Mouse (Mus musculus) mesoderm, embryonic 11.5 days (tissue): ENCODE measurements at regions not wholly inside any gene's neighbourhood (a gene's known extent, or its start where the extent isn't known, plus 50 kb on each side); places are given as distances from the start of the nearest gene placed in this dataset.

Experiments
- DNase-seq: peaks from one replicate; pipeline ENCODE4 v3.0.0-alpha.2; 2012; ENCODE audit warnings: low read depth, low spot score

DNA sequence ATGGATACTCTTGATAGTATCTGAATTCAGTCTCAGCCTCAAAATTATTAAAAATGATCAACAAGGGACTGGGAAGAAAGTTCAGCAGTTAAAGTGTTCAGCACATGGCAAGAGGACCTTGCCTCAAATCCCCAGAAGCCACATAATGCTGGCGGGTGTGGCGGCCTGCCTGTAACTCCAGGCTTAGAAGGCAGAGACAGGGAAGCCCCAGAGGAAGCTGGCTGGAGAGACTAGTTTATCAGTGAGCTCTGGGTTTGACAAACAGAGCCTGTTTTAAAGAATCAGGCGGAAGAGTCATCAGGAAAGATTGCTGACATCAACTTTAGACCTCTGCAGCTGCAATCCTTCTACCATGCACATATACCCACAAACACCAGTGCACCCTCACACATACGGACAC is 52.1 kb upstream of the Fyn start:
- DNase-seq = no peak

DNA sequence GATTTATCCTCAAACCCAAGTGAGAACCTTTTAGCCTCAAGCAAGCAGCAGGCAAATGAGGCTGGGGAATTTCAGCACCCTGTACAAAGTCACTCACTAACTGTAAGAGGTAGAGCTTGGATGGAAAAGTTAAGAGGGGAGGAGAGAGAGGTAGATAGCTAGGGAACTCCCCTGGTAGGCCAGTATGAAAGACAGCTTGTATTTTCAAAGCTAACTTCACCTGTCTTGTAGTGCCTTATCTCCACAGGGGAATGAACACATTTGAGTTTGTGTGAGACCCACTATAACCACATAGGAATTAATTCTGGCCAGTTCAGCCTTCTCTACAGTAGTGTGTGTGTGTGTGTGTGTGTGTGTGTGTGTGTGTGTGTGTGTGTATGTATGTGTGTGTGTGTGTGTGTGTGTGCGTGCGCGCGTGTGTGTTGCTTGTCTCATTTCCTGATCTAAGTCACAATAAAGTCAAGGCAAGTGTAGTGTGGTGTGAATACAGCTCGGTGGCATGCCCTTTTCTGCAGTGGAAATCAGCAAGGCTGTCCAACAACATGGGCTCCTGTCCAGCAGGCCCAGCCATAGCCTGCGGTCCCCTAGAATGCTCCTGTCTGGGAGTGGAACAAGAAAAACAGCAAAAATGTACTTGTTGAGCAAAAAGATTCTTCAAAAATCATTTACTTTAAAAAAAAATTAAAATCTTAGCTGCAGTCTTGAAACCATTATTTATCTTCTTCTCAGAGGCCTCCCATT is 53.1 kb upstream of the Fyn start:
- DNase-seq = no peak

DNA sequence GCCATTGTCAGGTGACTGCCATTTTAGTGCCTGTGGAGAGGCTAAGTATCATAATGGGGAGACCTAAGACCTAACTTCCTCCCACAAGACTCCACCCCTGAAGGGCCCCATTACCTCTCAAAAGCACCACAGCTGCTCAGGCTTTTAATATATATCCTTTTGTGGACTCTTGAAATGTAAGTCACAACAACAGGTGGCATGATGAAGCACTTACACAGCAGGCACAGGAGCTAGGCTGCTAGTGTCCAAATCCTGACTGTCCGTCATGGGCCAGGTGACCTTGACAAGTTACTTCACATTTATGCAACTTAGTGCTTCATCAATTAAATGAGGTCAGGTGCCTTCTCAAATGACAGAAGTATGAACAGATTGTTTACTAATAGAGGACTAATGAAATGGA is 57.2 kb upstream of the Fyn start:
- DNase-seq = no peak

DNA sequence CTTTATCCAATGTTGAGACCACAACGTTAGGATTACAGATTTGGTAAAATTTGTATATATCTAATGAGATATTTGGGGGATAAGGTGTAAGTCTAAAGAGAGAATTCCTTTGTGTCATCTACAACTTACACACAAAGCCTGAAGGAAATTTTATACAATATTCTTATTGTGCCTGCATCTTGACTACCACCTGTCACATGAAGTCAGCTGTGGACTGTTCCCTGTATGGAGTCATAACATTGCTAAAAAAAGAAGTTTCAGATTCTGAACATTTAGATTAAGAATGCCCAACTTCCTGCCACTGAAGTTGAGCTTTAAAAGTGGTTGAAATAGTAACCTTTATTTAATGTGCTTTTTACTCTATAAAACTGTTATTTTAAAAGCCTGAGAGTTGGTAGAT is 60.1 kb upstream of the Fyn start:
- no peak for DNase-seq

DNA sequence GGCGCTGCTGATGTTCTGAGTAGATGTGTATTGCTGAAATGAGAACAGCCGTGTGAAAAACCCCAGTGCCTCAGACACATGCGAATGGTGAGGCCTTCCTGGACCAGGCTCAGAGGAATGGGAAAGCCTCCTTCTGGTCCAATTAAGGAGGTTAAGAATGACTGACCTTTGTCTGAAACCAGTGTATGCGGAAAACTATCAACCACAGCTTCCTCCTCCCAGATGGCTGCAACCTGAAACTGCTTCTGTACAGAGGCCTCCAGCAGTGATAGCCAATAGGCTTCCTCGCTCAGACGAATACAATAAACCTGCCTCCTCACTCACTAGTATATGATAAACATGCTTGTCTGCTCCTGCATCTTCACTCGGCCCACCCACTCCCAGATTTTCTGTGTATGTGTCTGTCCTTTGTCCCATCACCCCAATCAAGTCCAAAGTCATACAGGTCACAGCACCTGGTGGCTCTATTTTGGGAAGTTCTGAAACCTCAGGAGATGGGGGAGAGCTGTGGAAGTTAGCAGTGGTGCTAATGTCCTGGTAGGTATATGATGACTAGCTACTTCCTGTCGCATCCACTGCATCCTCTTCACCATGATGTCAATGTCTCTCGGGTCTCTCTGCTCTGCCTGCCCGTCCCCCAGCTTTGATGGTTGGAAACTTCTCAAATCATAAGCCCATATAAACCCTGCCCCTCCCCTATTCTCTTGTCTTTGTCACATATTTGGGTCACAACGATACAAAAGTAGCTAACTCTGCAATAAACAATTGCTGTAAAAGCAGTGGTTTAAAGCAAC is 75.8 kb upstream of the Fyn start:
- peak; percentile 17 for DNase-seq

DNA sequence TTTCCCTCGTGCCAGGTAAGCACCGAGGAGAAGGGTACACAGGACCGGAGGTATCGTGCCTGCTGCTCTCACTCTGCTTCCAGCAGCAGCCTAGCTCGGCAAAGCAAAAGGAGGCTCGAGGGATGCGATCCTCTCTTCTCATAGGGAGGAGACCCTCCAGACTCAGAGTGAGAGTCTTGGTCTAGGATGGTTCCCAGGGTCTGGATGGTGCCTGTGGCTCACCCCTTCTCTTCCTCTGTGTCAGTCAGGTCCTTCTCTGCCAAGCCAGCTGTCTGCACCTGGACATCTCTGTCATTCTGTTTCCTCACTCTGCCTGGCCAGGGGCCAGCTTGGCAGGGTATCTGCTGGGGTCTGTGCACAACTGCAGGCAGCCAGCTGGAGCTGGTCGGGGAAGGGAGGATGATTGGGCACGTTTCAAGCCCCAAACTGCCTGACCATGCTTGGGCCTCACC is 76.9 kb upstream of the Fyn start:
- DNase-seq = no peak

DNA sequence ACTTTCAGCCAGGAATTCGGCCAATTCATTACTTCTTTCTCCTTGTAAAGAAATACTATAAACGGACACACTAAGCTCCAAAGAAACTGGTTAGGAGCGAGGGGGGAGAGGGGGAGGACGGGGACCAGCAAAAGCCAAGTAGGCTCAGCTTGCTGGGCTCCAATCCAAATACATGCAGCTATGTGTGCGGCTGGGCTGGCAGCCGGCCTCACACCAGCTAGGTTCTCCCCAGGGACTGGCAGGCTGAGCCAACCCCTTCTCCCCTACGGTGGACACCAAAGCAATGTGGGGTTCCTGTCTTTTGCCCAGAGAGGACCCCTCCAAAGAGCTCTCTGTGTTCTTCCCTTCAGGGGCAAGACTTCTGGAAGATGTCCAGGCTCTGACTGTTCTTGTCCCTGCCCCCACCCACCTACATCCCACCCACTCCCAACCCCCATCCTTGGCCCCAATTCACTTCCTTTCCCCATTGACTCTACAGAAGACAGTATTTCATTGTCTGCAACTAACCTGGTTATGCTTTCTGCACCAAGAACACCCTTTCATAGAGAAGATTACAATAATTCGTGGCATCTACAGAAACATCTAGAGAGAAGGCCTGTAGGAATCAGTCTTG is 77.4 kb upstream of the Fyn start:
- no peak for DNase-seq

DNA sequence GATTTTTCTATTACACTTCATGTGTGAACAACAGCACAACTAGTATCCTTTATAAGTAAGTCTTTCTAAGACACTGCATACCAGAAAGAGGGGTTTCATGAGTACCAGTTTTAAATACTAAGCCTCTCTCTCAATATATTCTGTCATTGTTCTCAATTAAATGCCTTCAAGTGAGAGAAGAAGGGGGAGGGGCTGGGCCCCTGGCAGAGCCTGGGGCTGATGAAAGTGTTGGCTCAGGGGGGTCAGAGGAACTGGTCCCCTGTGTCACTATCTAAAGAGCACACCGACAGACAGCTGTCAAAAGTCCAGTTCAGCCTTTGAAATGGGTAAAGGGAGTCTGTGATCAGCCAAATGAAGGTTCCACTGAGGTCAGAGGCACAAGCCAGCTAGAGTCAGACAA is 78.4 kb upstream of the Fyn start:
- DNase-seq = no peak

DNA sequence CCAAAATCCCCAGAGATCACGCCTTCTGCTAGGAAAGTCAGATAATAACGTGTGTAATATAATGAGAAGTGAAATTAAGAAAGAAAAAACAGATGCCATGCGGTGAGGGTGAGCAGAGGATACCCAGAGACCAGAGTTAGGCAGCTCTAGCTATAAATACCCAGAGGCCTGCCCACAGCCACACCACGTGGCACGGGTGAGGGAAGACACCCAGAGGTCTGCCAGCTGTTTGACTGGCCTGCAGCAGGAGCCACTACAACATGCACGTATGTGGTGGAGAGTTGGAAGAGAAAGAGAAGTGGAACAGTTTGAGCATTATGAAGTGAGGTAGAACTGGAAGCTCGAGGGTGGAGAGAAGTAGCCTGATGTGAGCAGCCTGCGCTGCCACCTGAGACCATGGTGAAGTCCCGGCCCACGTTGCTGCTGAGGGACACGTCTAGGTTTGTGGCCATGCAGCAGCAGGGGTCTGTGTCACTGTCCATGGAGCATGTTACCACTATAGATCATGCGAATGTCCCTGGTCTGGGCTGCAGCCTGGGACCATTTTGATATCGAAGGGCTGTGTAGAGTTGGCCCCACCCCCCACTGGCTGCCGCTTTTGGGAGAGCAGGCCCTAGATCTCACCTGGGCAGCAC is 88.2 kb upstream of the Fyn start:
- DNase-seq = no peak

DNA sequence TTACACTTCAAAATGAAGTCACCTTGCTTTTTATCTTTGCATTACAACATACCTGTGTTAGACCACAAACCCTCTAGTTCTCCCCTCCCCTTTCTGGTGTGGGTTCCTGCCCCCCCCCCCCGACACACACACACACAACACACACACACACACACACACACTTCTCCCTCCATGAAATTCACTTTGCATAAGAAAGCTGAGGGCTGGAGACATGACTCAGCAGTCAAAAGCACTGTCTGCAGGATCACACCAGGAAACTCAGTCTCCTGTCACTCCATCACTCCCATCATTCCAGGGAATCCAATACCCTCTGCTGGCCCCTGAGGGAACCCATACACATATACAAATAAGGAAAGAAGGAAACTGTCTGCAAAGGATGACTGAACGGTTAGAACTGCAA is 94.5 kb upstream of the Fyn start:
- no peak for DNase-seq

DNA sequence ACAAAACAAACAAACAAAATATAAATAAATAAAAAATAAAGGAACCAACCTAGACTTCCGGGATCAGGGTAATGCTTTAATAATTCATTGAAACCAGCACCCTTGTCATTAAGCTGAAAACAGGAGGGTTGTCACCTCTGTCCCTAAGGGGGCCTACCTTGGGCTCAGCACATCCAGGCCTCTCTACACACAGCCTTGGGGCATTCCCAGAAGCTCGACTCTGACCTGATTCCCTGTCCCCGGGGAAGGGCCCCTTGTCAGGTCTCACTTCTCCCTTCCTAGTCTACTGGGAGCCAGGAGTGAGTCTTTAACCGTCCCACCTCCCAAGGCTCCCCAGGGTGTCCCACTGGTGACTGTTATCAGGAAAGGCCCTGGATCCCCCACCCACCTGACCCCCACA is 95.2 kb upstream of the Fyn start:
- no peak for DNase-seq

DNA sequence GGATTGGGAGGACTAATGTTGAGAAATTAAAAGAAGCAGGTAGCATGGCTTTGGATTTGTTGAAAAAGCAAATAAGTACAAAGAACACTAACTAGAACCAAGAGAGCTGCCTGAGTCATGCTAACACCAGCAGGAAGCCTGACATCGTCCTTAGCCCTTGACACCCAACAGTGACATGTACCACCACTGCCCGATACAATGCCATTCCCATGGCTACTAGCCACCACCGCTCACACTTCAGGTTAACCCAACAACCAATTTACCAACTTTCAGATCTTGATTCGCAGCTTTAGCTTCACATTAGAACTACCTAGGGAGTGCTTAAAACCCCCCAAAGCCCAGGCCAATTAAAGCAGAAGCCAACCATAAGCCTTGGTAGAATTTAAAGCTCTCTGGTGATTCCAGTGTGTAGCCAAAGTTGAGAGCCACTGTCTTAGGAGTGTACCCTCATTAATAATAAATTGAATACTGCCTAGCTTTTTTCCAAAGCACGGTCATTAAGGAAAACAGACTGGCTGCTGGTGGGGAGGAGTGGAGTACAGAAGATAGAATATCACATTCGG is 96.2 kb upstream of the Fyn start:
- DNase-seq = no peak

DNA sequence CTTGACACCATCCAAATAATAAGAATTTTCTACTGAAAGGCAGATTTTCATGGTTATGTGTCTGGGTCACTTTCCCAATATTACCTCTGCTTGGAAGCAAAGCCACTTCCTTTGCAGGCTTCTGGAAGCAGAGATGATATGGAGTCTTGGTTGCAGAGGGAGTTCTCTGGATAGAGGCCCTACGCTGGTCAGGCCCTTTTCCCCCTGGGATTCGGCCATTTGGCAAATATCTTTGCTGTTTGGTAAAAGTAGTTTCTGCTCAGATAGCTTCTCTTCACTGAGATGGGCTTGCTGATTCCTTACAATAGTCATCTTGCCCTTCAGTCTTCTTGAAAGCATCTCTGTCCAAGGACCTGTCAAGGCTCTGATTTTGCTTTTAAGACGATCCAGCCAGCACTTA is 98.2 kb upstream of the Fyn start:
- no peak for DNase-seq

DNA sequence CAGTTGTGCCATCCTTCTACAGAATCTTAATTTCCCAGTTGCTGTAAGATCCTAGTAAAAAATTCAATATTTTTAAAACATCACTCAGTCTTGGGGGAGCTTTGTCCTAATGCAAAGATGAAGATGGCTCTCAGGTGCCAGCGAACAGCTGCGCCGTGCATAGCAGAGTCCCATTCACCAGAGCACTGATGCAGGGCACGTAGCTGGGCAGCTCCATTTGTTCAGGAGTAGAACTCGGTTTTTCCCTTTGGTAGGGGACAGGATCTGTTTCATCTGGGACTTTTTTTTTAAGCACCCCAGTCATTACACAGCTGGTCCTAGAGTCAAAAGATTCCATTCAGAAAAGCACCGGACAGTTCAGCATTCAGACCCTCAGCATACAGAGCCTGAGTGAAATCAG is 101.4 kb upstream of the Fyn start:
- no peak for DNase-seq

DNA sequence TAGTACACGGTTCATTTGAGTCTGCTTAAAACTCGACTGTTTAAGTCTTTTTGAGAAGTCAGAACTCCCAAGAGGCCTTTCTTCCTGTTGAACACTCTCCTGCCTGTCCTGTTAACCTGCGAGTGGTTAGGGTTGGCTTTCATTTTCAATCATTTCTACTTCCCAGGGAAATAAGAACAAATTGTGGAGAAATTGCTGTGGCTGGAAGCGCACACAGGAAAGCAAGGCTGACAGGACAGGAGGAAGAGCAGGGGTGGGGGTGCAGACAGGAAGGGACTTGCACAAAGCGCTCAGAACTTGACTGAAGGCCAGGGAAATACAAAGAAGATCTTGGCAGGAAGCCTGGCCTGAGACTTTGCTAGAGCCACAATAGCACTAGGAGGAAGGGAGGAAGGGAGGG is 102.2 kb upstream of the Fyn start:
- DNase-seq = no peak

DNA sequence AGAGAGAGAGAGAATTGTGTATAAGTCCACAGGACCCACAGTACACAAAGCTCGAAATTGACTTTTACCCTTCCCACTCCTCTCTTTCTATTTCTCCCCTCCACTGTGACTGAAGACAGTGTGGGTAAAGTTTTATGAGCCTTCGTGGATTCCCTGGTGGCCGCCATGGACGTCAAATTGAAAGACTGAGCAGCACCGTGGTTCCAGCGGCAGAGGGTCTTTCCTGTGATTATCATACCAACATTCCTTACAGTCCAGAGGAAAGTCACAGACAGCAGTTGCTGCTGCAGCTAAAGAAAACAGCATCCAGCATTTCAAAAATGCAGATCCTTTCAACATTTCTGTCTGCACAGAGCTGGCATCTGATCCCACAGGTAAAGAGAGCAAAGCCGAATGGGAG is 98.9 kb upstream of the Ccn6 start:
- peak; percentile 60 for DNase-seq

DNA sequence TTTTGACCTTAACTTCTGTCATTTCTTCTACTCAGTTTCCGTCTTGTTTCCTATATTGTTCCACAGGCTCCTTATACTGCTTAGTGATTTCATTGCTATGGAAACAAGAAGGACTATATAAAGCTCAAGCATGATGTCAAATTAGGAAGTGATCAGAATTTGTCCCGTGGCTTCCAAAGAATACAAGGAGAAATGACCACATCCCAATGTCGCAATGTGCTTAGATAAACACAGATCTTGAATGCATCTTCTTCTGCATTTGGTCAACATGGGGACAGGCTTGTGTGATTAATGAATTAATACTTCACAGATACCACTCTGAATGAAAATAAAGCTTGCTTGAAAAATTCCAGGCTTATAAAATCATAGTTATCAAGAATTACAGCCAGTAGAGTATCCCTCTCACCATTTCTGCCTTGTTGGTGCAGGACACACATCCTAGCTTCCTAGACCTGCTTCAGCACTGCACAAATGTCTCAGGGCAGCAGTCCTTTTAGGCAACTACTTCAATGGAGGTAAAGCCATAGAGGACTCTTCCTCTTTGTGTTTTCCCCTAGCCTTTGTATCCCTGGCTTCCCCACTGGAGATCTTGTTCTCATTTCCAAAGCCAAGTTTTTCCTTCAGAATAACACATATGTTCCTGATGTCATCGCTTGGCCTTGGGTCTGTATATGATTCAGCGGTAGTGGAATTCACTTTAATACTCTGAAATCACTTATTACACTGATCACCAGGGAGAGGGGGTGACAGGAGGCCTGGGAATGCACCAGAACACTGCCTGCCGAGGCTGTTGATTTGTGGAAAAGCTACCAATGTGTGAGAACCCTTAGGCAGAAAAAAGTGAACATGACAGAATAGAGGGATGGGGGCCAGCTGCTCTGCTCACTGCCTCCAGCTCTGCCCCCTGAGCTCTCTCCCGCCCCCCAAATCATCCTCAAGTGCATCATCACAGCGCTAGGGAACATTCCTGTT is 97.9 kb upstream of the Ccn6 start:
- DNase-seq = no peak

DNA sequence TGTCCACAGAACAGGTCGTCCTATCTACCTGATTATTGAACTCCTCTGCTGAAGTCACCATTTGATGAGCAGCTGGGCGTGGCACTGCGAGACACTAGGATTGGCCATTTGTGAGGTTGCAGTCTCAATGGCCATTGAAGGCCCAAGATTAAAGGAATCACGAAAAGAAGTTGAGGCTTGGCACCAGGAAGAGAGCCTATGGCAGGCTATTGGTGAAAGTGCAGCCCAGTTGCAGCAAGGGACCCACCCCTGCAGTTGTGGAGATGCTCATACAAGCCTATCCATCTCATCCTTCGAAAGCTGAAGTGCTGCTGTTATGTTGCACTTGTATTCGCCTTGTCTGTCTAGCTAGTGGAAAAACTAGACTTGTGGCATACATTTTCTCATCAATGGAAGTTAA is 96.5 kb upstream of the Ccn6 start:
- no peak for DNase-seq

DNA sequence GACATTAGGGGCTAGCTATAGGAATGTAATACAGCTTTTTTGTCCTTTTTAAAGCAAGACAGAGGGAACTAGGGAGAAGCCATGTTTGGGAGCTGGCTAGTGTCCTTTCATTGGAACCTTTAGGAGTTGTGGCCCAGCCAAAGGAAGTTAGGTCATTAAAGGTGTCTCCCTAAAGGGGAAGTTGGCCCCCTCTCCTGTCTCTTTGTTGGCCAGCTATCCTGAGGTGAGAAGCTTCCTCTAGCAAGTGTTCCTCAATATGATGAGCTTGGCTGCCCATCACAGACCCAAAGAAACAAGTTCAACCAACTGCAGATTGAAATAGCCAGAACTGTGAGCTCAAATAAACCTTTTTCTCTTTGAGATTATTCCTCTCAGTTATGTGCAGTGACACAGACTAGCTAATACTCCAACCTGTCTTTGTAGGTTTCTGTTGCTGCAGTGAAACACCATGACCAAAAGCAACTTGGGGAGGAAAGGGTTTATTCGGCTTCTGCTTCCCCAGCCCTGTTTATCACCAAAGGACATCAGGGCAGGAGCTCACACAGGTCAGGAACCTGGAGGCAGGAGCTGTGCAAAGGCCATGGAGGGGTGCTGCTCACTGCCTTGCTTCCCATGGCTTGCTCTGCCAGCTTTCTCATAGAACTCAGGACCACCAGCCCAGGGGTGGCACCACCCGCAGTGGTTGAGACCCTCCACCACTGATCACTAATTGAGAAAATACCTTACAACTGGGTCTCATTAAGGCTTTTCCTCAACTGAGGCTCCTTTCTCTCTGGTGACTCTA is 94.0 kb upstream of the Ccn6 start:
- DNase-seq = no peak

DNA sequence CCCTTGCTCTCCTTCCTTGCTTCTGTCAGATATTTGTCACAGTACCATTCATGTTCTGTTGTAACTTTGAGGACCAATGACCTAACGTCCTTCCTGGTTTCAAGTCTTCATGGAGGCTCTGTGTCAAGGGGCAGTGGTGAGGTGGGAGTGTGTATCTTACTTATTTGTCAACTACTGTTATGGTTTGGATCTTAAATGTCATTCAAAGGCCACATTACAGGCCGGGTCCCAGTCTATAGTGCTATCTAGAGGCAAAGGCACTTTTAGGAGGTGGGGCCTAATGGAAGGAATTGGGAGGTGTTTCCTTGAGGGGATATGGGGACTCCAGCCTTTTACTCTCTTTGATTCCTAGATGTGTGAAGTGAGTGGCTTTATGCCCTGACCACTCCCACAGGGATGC is 91.0 kb upstream of the Ccn6 start:
- no peak for DNase-seq
